Mouse (Mus musculus): ENCODE data around the gene Fah. TPM values are rescaled to one million over a fixed set of nuclear protein-coding genes. Genes with fewer than 3 reads are reported as not detected.

The Fah gene
- polyA plus RNA-seq, 1 experiment from 2014 or later, result 15.0 TPM

DNA sequence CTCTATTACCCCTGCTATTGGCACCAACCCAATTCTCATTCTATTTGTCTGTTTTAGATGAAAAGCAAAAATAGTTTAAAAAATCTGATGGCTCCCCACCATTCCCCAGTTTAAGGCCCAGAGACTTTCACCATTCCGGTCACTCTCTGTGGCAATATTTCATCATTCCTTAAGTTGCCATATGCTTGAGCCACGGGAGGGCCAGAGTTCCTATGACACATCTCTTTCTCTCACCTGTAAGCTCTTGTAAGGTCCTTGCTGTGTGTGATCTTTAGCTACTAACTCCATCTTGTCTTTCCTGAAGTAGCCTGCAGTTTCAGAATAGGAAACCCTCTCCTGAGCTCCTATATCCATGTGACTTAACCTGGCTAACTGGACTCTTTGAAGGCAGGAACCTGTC lies 12.4 kb upstream of the Fah start:
- Histone ChIP-seq H3K4me1 (no peaks in the 10 kb centered on the region), H3K27ac (no peak overlapping the region), H3K27me3 (replicated peaks) (no peaks in the 10 kb centered on the region), H3K4me2 (no peak overlapping the region), H3K9ac (no peak overlapping the region), H3K36me3 (peaks cover 18% of the 10 kb centered on the region), H3K9me3 (no peaks in the 10 kb centered on the region), H3K4me3 (replicated peaks) (no peak overlapping the region)
- ATAC-seq (ENCODE audit: insufficient read depth, low FRiP score, low read depth), result no peak
- 86% methylated on average over 2 of the region's 2 CpGs for WGBS

GRCm38 (mm10) chr7:84612445-84612844 lies 5.9 kb upstream of the Fah start:
- H3K4me3 ChIP-seq (replicated peaks), result no peak overlapping the region
- no peaks in the 10 kb centered on the region for H3K27me3 ChIP-seq (replicated peaks)
- WGBS, result 73% methylated on average over 4 of the region's 4 CpGs
- 0 out of 2 replicates have a peak, but pooled peaks cover 3% of the 10 kb centered on the region for H3K36me3 ChIP-seq
- no peak overlapping the region for H3K9ac ChIP-seq
- H3K4me1 ChIP-seq, result no peaks in the 10 kb centered on the region
- H3K27ac ChIP-seq, result no peak overlapping the region
- H3K9me3 ChIP-seq, result no peaks in the 10 kb centered on the region
- no peak for ATAC-seq (ENCODE audit: insufficient read depth, low FRiP score, low read depth)
- no peak overlapping the region for H3K4me2 ChIP-seq

DNA sequence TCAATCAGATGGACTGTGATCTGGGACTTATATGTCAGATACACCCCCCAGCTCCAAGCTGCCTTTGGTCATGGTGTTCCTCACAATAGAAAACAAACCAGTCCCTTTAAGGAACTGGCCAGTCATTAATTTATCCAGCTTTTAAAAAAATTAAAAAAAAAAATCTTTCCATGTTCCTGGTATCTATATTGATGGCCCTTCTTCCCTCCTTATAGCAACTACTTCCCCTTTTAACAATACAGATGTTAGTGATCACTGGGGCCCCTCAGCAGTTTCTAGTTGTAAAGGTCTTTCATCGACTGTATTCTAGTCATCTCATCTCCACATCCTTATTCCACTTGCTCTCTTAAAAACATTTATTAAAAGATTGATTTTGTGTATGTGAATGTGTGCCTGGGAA lies 5.1 kb upstream of the Fah start:
- Histone ChIP-seq H3K36me3 (no peaks in the 10 kb centered on the region), H3K9me3 (no peaks in the 10 kb centered on the region), H3K27ac (no peak overlapping the region), H3K9ac (no peak overlapping the region), H3K4me3 (replicated peaks) (no peak overlapping the region), H3K27me3 (replicated peaks) (no peaks in the 10 kb centered on the region), H3K4me2 (no peak overlapping the region), H3K4me1 (no peaks in the 10 kb centered on the region)
- no peak for ATAC-seq (ENCODE audit: insufficient read depth, low FRiP score, low read depth)
- WGBS, result 93% methylated on average over 1 of the region's 1 CpGs

DNA sequence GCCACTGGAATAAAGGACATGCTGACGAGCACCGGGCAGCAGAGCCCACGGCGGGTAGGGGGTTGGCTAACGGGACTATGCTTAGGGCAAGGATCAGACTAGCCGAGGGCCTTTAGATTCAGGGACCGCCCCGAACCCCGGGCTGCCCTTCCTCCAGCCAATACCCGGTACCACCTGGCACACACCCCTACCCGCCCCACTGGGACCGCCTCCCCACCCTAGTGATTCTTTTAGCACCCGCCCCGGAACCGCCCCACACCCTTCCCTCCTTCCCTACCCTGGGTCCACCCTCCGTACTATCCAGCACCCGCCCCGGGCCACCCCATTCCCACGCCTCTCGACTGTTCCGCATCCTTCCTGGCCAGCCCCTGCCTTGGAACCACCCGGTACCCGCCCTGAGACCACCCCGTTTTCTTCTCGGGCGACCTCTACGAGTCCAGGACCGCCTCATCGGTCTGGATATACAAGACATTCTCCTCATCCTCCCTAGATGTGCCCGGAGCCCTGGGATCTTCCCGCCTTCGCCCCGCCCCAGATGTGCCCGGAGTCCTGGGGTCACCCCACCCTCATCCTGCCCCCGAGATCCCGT lies 724 bp downstream of the Fah start:
- Histone ChIP-seq H3K9ac (peak overlapping the region; percentile 46), H3K36me3 (no peaks in the 10 kb centered on the region), H3K4me2 (peak overlapping the region; percentile 93), H3K27me3 (replicated peaks) (no peaks in the 10 kb centered on the region), H3K27ac (peak overlapping the region; percentile 51; the same call in 1 of the 2 replicates), H3K4me1 (peaks cover 4% of the 10 kb centered on the region; the same call in 1 of the 2 replicates), H3K9me3 (no peaks in the 10 kb centered on the region), H3K4me3 (replicated peaks) (peak overlapping the region; percentile 59)
- under 1% methylated on average over 32 of the region's 36 CpGs for WGBS
- peak; percentile 95 for ATAC-seq (ENCODE audit: insufficient read depth, low FRiP score, low read depth)

DNA sequence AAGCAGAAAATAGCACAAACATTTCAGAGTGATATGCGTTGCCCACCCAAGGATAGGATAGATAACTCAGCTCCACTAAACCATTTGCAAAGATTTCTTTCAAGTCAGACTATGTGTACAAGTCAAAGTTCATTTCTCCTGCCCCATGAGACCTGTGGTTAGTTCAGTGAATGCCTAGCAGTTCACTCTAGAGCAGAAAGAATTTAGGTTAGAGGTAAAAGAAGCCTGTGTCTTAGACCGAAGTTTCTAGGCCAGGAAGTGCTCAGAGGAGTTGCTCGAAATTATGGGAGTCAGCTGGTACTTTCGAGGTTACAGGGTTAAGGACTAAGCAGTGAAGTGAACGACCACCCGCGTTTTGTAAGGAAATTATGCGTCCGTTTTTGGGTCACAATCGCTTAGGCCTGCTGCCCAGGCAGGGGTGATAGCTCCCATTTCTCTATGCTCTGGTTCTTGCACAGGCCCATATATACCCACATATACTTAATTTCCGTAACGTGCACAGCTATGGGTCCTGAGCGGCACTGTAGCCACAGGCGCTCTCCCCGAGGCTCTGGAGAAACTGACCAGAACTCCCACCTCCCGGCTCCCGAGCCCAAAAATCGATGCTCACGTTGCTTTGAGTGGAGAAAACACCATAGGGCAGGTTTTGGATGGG lies 1.4 kb downstream of the Fah start:
- peak overlapping the region; percentile 93 for H3K4me2 ChIP-seq
- no peaks in the 10 kb centered on the region for H3K27me3 ChIP-seq (replicated peaks)
- ATAC-seq (ENCODE audit: insufficient read depth, low FRiP score, low read depth), result no peak
- H3K36me3 ChIP-seq, result no peaks in the 10 kb centered on the region
- H3K4me1 ChIP-seq, result peaks cover 4% of the 10 kb centered on the region; the same call in 1 of the 2 replicates
- H3K9me3 ChIP-seq, result no peaks in the 10 kb centered on the region
- WGBS, result 8% methylated on average over 19 of the region's 19 CpGs
- H3K9ac ChIP-seq, result peak overlapping the region; percentile 46
- peak overlapping the region; percentile 51; the same call in 1 of the 2 replicates for H3K27ac ChIP-seq
- peak overlapping the region; percentile 59 for H3K4me3 ChIP-seq (replicated peaks)

DNA sequence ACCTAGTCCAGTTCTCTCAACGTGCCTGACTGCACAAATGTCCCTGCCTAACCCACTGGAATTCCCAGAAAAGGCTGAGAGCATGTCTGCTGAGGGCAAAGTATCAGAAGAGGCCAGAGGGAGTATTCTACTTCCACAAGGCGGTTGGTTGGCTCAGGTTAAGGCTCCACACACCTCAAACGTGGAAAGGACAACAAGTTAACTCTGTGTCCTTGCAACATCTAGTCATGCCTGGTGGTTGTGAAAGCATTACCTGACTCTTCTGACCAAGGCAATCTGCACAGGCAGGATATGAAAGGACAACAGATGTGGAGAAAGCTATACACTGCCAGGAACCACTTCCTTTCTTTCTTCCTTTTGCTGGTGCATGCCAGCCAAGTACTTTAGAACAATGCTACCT lies 2.0 kb downstream of the Fah start:
- Histone ChIP-seq H3K4me2 (no peak overlapping the region), H3K4me3 (replicated peaks) (no peak overlapping the region), H3K4me1 (peaks cover 4% of the 10 kb centered on the region; the same call in 1 of the 2 replicates), H3K9ac (no peak overlapping the region), H3K27me3 (replicated peaks) (no peaks in the 10 kb centered on the region), H3K36me3 (no peaks in the 10 kb centered on the region), H3K9me3 (no peaks in the 10 kb centered on the region), H3K27ac (no peak overlapping the region)
- 68% methylated on average over 3 of the region's 3 CpGs for WGBS
- no peak for ATAC-seq (ENCODE audit: insufficient read depth, low FRiP score, low read depth)

- ATAC-seq (ENCODE audit: insufficient read depth, low FRiP score, low read depth), result no peak
- Histone ChIP-seq H3K9me3 (no peaks in the 10 kb centered on the region), H3K4me1 (peaks cover 2% of the 10 kb centered on the region; the same call in 1 of the 2 replicates), H3K9ac (no peak overlapping the region), H3K27ac (no peak overlapping the region), H3K27me3 (replicated peaks) (no peaks in the 10 kb centered on the region), H3K4me2 (no peak overlapping the region), H3K4me3 (replicated peaks) (no peak overlapping the region), H3K36me3 (no peaks in the 10 kb centered on the region)
- 78% methylated on average over 3 of the region's 3 CpGs for WGBS
Measured at GRCm38 (mm10) chr7:84601331-84601730, 5.2 kb downstream of the Fah start.

DNA sequence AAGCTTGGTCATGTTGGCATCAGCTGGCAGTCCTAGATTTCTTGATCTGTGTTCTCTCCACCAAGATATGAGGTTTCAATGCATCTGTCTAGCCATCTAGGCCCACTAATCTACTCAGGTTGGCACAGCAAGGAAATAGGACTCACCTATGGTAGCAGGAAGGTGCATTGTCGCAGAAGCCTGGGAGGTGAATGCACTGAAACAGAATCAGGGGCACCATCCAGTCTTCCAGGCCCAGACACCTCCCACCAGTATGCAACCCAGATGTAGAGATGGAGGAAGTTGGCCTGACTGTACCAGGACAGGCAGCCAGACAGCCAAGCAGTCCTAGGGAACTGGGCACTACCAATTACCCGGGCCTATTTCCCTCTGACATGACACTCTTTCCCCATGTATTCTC lies 5.9 kb downstream of the Fah start:
- Histone ChIP-seq H3K4me2 (no peak overlapping the region), H3K9ac (no peak overlapping the region), H3K36me3 (no peaks in the 10 kb centered on the region), H3K9me3 (no peaks in the 10 kb centered on the region), H3K27ac (no peak overlapping the region), H3K27me3 (replicated peaks) (no peaks in the 10 kb centered on the region), H3K4me1 (no peaks in the 10 kb centered on the region), H3K4me3 (replicated peaks) (no peak overlapping the region)
- no peak for ATAC-seq (ENCODE audit: insufficient read depth, low FRiP score, low read depth)
- 93% methylated on average over 2 of the region's 2 CpGs for WGBS

GRCm38 (mm10) chr7:84596633-84597032 lies 9.9 kb downstream of the Fah start:
- H3K36me3 ChIP-seq, result no peaks in the 10 kb centered on the region
- no peak overlapping the region for H3K4me2 ChIP-seq
- 83% methylated on average over 3 of the region's 3 CpGs for WGBS
- no peaks in the 10 kb centered on the region for H3K9me3 ChIP-seq
- no peak overlapping the region for H3K4me3 ChIP-seq (replicated peaks)
- peaks cover 2% of the 10 kb centered on the region; the same call in 1 of the 2 replicates for H3K4me1 ChIP-seq
- H3K9ac ChIP-seq, result no peak overlapping the region
- H3K27me3 ChIP-seq (replicated peaks), result no peaks in the 10 kb centered on the region
- no peak for ATAC-seq (ENCODE audit: insufficient read depth, low FRiP score, low read depth)
- no peak overlapping the region for H3K27ac ChIP-seq

GRCm38 (mm10) chr7:84596002-84596401 lies 10.5 kb downstream of the Fah start:
- 90% methylated on average over 3 of the region's 3 CpGs for WGBS
- Histone ChIP-seq H3K4me2 (no peak overlapping the region), H3K27ac (no peak overlapping the region), H3K9ac (no peak overlapping the region), H3K4me1 (peaks cover 2% of the 10 kb centered on the region; the same call in 1 of the 2 replicates), H3K4me3 (replicated peaks) (no peak overlapping the region), H3K36me3 (no peaks in the 10 kb centered on the region), H3K27me3 (replicated peaks) (no peaks in the 10 kb centered on the region), H3K9me3 (no peaks in the 10 kb centered on the region)
- no peak for ATAC-seq (ENCODE audit: insufficient read depth, low FRiP score, low read depth)

GRCm38 (mm10) chr7:84594917-84595303 lies 11.6 kb downstream of the Fah start:
- H3K4me2 ChIP-seq, result no peak overlapping the region
- H3K4me3 ChIP-seq (replicated peaks), result no peak overlapping the region
- H3K27me3 ChIP-seq (replicated peaks), result no peaks in the 10 kb centered on the region
- no peaks in the 10 kb centered on the region for H3K36me3 ChIP-seq
- no peak overlapping the region for H3K9ac ChIP-seq
- H3K27ac ChIP-seq, result no peak overlapping the region
- no peak for ATAC-seq (ENCODE audit: insufficient read depth, low FRiP score, low read depth)
- no peaks in the 10 kb centered on the region for H3K9me3 ChIP-seq
- peaks cover 2% of the 10 kb centered on the region; the same call in 1 of the 2 replicates for H3K4me1 ChIP-seq

GRCm38 (mm10) chr7:84594087-84594916 lies 12.2 kb downstream of the Fah start:
- WGBS, result 42% methylated on average over 8 of the region's 8 CpGs
- H3K4me3 ChIP-seq (replicated peaks), result no peak overlapping the region
- H3K27ac ChIP-seq, result no peak overlapping the region
- no peaks in the 10 kb centered on the region for H3K36me3 ChIP-seq
- H3K27me3 ChIP-seq (replicated peaks), result no peaks in the 10 kb centered on the region
- no peak overlapping the region for H3K4me2 ChIP-seq
- peaks cover 2% of the 10 kb centered on the region; the same call in 1 of the 2 replicates for H3K4me1 ChIP-seq
- H3K9me3 ChIP-seq, result no peaks in the 10 kb centered on the region
- ATAC-seq (ENCODE audit: insufficient read depth, low FRiP score, low read depth), result peak; percentile 36; the same call in 1 of the 2 replicates
- H3K9ac ChIP-seq, result no peak overlapping the region
